Mouse (Mus musculus): Measurements from ENCODE around the gene Agap1.

- TF ChIP-seq POLR2A (IDR thresholded peaks at IDR 0.05; ENCODE audit: borderline replicate concordance, extremely low read depth, insufficient read depth, insufficient read length, poor library complexity, severe bottlenecking) (no peak), CTCF (IDR thresholded peaks at IDR 0.05; ENCODE audit: borderline replicate concordance, extremely low read depth, insufficient read depth, insufficient read length) (no peak)
These were observed 312.3 kb downstream of the Agap1 start for GRCm38 (mm10) chr1:89766891-89767290.

Data from brain, embryonic 14.5 days (tissue).